Mouse (Mus musculus): ENCODE measurements around the gene Mettl23. TPM values are rescaled to one million over a fixed set of nuclear protein-coding genes. Genes with fewer than 3 reads are reported as not detected.
A peak's percentile ranks its signal among the peaks of the same experiment; 100 is the strongest.

Gene Mettl23
- polyA plus RNA-seq, 1 experiment from 2014 or later: 51.5 TPM

DNA sequence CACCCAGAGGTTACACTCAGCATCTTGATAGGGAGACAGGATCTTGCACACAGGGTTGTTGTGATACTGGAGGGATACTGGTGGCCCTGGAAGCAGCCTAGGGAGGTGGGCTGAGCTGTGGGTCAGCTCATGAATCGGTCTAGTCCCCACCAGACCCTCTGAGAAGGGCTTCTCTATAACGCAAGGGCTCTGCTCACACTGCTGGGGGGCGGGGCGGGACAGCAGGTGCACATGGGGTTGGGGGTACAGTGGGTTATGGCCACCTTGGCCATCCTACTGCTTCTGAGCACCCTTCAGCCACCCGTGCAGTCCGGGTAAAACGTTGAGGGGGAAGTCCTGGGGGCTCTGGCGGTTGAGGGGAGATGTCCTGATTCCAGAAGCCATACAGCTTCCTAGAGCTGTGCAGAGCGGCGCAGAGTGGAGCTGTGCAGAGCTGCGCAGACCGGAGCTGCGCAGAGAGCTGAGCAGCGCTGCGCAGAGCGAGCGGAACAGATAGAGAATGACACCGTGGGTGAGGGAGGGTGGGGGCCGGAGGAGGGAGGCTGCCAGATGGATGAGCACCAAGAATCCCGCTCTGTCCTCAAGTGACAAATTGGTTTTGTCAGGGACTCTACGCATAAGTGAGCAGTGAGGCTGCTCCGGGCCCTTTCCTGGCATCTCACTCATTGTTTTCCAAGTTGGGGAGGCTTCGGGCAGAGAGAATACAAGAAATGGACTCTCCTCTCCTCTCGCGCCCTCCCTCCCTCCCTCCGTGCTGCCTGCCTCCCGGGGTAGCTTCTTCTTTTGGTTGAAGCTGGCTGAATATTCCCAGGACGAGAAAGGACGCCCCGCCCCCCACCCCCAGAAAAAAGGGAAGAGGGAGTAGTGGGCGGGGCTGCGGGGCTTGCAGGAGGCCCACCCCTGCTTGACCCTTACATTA, 31.8 kb upstream of the Mettl23 start:
- 14% methylated on average over 30 of the region's 32 CpGs for WGBS
- peaks cover 4% of the 10 kb centered on the region; the same call in 1 of the 2 replicates for H3K27me3 ChIP-seq
- peaks cover 62% of the 10 kb centered on the region for H3K4me1 ChIP-seq
- H3K4me3 ChIP-seq (replicated peaks): peak overlapping the region; percentile 37
- H3K4me2 ChIP-seq: peak overlapping the region; percentile 74
- H3K27ac ChIP-seq: peak overlapping the region; percentile 85
- peak; percentile 79 for ATAC-seq (replicated peaks; ENCODE audit: low FRiP score)
- H3K9ac ChIP-seq: peak overlapping the region; percentile 33; the same call in 1 of the 2 replicates
- H3K9me3 ChIP-seq (replicated peaks): no peaks in the 10 kb centered on the region
- H3K36me3 ChIP-seq: no peaks in the 10 kb centered on the region

DNA sequence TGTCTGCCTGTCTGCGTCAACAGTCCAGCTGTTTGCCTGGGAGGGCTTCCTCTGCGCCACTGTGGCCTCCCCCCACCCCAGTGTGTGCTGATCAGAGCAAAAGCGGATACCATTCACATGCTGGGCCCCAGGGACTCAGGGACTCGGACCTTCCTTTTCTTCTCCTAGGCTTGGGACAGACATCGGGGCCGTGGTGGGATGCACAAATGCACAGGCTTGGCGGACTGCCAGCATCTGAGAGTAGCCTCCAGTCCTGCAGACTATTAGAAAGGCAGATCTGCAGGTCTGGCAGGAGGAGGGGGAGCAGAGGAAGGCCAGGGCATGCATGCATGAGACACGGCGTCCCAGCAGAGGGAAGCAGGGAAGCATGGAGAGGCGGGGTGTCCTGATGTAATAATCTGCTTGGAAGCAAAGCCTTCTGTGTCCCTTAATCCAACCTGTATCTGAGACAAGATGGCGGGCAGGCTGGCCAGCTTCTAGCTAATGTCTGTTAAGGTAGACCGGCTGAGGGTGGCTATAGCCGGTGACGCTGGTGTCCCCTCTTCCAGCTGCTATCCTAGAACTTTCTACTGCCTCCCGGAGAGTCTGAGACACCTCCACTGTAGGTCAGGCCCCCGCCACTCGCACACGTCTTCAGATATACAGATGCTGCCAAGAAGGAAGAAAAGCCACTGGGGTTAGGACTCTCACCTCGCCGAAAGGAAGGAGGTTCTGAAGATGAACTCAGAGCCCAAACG, 30.1 kb upstream of the Mettl23 start:
- H3K4me2 ChIP-seq: peak overlapping the region; percentile 33
- no peaks in the 10 kb centered on the region for H3K36me3 ChIP-seq
- H3K4me1 ChIP-seq: peaks cover 58% of the 10 kb centered on the region
- ATAC-seq (replicated peaks; ENCODE audit: low FRiP score): peak; percentile 29; the same call in 1 of the 2 replicates
- no peaks in the 10 kb centered on the region for H3K9me3 ChIP-seq (replicated peaks)
- H3K27ac ChIP-seq: peak overlapping the region; percentile 89
- WGBS: 34% methylated on average over 21 of the region's 21 CpGs
- peaks cover 4% of the 10 kb centered on the region; the same call in 1 of the 2 replicates for H3K27me3 ChIP-seq
- no peak overlapping the region; the same call in 1 of the 2 replicates for H3K9ac ChIP-seq
- H3K4me3 ChIP-seq (replicated peaks): no peak overlapping the region

DNA sequence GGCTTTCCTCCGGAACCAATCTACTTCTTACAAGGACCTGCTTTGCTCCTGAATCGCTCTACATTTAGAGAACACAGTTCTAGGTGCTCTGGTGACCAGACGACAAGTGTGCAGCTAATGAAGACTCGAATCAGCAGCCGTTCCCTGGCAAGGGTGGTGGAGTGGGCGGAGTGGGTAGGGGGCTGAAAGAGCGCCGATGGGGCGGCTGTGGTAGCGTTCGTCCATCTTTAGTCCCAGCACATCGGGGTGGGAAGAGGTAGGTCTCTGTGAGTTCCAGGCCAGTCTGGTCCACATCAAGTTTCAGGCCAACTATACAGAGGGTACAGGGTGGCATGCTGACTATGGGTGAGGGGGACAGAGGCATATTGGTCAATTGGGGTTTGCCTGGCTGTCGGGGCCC, 29.5 kb upstream of the Mettl23 start:
- Histone ChIP-seq H3K27me3 (peaks cover 4% of the 10 kb centered on the region; the same call in 1 of the 2 replicates), H3K4me1 (peaks cover 59% of the 10 kb centered on the region), H3K4me2 (no peak overlapping the region), H3K4me3 (replicated peaks) (no peak overlapping the region), H3K36me3 (no peaks in the 10 kb centered on the region), H3K27ac (peak overlapping the region; percentile 89), H3K9me3 (replicated peaks) (no peaks in the 10 kb centered on the region), H3K9ac (no peak overlapping the region)
- ATAC-seq (replicated peaks; ENCODE audit: low FRiP score): no peak
- WGBS: 84% methylated on average over 13 of the region's 13 CpGs

DNA sequence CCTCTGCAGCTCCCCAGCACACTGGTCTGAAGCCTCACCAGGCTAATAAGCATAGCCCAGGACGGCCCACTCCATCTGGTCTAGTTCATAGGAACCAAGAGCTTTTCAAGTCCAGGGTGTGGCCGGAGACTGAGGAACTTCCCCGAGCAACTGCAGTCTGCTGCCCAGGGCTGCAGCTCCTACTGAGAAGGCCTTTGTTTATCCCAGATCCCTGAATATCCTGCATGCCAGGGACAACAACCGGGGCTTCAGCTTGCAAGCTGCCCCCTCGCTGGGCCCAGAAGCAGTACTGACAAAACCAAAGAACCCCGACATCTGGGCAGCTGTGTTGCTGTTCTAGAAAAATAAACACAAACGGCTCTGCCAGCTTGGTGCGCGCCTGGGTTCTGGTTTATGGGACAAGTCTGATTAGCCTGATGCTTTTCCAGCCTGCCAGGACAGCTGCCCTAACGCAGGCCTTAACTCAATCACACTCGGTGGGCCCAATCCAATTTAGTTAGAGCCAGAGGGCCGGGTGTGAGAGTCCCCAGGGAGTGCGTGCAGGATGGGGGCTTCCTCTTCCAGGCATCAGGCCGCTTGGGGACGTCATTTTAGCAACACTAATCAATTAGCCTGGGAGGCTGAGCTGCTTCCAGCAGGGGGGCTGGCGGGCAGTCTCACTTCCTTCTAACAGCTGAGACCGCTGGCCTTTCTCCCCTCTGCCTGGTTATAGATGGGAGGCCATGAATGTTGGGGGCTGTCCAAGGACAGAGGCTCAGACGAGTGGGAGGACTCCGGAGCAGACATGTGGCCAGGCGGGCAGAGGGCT, 28.8 kb upstream of the Mettl23 start:
- Histone ChIP-seq H3K4me3 (replicated peaks) (no peak overlapping the region), H3K4me2 (peak overlapping the region; percentile 24), H3K36me3 (no peaks in the 10 kb centered on the region), H3K4me1 (peaks cover 66% of the 10 kb centered on the region), H3K27ac (peak overlapping the region; percentile 89), H3K9me3 (replicated peaks) (no peaks in the 10 kb centered on the region), H3K27me3 (peaks cover 4% of the 10 kb centered on the region; the same call in 1 of the 2 replicates), H3K9ac (no peak overlapping the region)
- ATAC-seq (replicated peaks; ENCODE audit: low FRiP score): peak; percentile 50
- 16% methylated on average over 20 of the region's 20 CpGs for WGBS

DNA sequence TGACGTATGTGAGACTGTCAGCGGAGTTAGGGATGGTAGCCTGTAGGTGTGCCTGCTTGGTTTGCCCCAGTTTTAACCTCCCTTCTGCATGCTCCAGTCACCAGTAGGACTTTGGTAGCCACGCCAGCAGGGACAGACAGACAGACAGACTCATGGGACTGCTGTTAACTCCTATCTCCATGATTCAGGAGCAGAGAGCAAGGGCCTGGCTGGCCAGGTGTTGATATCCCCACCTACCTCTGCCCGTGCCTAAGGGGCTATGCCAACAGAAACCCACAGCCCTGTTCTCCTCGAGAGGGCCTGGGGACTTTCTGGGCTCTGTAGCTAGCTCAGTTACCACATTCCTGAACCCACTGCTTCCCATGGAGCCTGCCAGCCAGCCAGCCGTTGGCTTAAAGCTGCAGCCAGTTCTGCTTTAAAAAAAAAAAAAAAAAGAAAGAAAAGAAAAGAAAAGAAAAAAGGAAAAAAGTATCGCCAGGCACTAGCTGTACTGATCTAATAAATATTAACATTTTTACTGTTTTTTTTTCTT, 28.1 kb upstream of the Mettl23 start:
- no peak for ATAC-seq (replicated peaks; ENCODE audit: low FRiP score)
- H3K27ac ChIP-seq: peak overlapping the region; percentile 89
- H3K27me3 ChIP-seq: no peaks in the 10 kb centered on the region
- no peak overlapping the region for H3K9ac ChIP-seq
- H3K4me3 ChIP-seq (replicated peaks): no peak overlapping the region
- WGBS: 18% methylated on average over 7 of the region's 7 CpGs
- peaks cover 69% of the 10 kb centered on the region for H3K4me1 ChIP-seq
- no peaks in the 10 kb centered on the region for H3K9me3 ChIP-seq (replicated peaks)
- H3K4me2 ChIP-seq: peak overlapping the region; percentile 24
- H3K36me3 ChIP-seq: no peaks in the 10 kb centered on the region

DNA sequence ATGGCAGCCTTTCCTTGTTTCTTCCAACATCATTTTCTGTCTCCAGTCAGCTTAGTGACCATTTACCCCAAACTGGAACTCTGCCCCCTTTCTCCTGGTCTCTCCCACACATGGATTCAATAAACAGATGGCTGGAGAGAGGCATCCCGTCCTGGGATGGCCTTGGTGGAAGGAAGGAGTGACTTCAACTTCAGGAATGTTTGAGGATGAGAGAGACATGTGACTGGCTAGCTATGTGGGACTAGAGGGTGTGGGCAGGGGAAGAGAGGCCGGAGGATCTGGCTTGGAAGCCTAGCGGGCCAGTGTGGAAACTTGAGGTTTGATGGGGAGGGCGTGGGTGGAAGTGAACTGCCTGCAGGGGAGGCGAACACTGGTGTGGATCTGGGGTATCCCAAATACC, 26.3 kb upstream of the Mettl23 start:
- H3K4me1 ChIP-seq: peaks cover 68% of the 10 kb centered on the region
- no peak overlapping the region for H3K9ac ChIP-seq
- no peak for ATAC-seq (replicated peaks; ENCODE audit: low FRiP score)
- WGBS: 79% methylated on average over 5 of the region's 5 CpGs
- H3K9me3 ChIP-seq (replicated peaks): no peaks in the 10 kb centered on the region
- no peak overlapping the region for H3K27ac ChIP-seq
- no peaks in the 10 kb centered on the region for H3K36me3 ChIP-seq
- no peak overlapping the region for H3K4me3 ChIP-seq (replicated peaks)
- H3K4me2 ChIP-seq: no peak overlapping the region
- H3K27me3 ChIP-seq: no peaks in the 10 kb centered on the region

DNA sequence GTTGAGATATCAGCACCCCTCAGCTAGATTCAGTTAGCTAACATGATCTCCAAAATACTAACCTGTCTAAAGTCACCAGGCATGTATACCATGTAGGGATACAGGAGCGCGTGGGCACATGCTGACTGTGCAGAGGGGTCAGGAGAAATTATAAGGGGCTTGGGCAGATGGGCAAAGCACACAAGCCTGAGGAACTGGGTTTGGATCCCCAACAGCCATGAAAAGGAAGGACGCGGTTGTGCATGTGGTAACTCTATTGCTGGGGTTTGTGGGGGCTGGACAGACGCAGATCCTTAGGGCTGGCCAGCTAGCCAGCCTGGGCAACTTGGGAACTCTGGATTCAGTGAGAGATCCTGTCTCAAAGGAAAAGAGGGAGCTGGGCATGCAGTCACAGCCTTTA, 25.5 kb upstream of the Mettl23 start:
- Histone ChIP-seq H3K4me3 (replicated peaks) (no peak overlapping the region), H3K27ac (no peak overlapping the region), H3K36me3 (no peaks in the 10 kb centered on the region), H3K27me3 (no peaks in the 10 kb centered on the region), H3K9me3 (replicated peaks) (no peaks in the 10 kb centered on the region), H3K9ac (no peak overlapping the region), H3K4me1 (peaks cover 69% of the 10 kb centered on the region), H3K4me2 (no peak overlapping the region)
- ATAC-seq (replicated peaks; ENCODE audit: low FRiP score): no peak
- 98% methylated on average over 5 of the region's 5 CpGs for WGBS

DNA sequence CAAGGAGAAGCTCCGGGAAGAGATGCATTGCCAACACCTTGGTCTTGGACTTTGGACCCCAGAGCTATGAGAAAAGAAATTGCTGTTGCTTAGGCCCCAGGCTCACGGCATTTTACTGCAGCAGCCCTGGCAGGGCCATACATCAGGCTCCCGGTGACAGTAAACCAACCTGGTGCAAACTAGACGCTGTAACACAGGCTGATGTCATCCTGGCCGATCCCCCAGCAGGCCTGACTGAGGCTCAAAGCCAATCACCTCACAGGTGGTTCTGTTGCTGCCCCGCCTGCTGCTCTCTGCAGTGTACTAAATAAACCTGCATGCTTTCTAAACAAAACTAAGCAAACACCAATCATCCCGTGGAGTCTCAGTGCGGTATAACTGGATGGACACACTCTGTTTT, 24.4 kb upstream of the Mettl23 start:
- WGBS: 40% methylated on average over 8 of the region's 8 CpGs
- no peak overlapping the region for H3K9ac ChIP-seq
- no peaks in the 10 kb centered on the region for H3K36me3 ChIP-seq
- peaks cover 57% of the 10 kb centered on the region for H3K4me1 ChIP-seq
- H3K4me2 ChIP-seq: no peak overlapping the region
- H3K9me3 ChIP-seq (replicated peaks): no peaks in the 10 kb centered on the region
- no peak overlapping the region for H3K4me3 ChIP-seq (replicated peaks)
- no peaks in the 10 kb centered on the region for H3K27me3 ChIP-seq
- ATAC-seq (replicated peaks; ENCODE audit: low FRiP score): no peak
- H3K27ac ChIP-seq: no peak overlapping the region

DNA sequence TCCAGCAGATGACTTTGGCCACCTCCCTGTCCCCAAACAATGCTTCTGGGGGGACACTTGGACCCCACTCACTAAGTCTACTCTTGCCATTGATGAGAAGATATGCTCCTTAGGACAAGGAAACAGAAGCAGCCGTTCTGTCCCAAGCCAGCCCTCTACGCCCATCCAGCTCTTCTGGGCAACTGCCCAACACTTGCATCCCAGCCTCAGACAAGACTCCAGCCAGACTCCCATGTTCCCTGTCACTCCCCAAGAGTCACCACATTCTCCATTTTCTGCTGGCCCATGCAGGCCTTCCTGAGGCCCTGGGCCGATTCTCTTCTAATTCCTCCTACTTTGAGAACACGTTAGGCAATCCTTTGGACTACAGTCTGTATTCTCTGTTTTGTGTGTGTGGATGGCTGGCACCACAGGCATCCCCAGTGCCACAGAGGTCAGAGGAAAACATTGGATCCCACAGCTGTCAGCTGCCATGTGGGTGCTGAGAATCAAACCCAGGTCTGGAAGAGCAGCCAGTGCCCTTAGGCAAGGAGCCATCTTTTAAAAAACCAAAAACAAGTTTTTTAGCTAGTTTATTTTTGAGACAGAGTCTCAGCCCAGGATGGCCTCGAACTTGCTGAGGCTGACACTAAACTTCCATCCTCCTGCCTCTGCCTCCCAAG, 23.0 kb upstream of the Mettl23 start:
- H3K9ac ChIP-seq: no peak overlapping the region
- H3K36me3 ChIP-seq: no peaks in the 10 kb centered on the region
- 87% methylated on average over 5 of the region's 5 CpGs for WGBS
- no peak for ATAC-seq (replicated peaks; ENCODE audit: low FRiP score)
- no peaks in the 10 kb centered on the region for H3K27me3 ChIP-seq
- peaks cover 48% of the 10 kb centered on the region for H3K4me1 ChIP-seq
- H3K4me2 ChIP-seq: no peak overlapping the region
- H3K27ac ChIP-seq: no peak overlapping the region
- no peak overlapping the region for H3K4me3 ChIP-seq (replicated peaks)
- no peaks in the 10 kb centered on the region for H3K9me3 ChIP-seq (replicated peaks)

DNA sequence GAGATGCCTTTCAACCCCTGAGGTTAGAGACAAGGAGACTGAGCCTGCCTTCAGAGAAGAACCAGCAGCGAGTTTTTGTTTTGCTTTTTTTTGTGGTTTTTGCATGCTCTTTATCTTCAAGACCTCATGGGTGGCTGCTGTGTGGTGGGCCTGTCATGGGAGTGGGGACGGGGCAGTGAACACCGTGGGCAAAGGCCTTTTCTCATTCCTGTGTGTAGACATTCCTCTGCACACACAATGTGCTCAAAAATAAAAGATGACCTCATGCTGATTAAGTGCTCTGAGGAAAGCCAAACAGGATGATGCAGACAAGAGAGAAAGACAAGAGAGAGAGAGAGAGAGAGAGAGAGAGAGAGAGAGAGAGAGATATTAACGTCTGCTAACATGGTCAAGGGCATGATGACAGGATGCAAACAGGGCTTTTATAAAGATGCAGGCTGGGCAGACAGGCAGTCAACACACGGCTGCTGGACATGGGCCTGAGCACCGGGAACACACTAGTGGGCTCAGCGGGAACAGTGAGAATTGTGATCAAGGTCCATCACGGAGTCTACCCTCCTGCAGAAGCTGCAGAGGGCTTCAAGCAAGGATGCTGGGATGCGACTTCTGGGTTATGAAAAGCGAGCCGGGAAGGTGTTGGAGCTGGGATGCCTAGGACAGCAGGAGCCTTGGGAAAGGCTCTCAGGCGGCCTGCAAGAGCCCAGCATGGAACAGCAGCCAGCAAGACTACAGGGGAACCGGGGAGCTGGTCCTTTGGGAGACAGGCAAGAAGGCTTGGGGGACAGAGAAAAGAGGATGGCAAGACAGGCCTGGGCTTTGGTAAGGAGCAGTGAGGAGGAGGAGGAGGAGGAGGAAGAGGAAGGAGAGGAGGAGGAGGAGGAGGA, 21.8 kb upstream of the Mettl23 start:
- no peak overlapping the region for H3K4me2 ChIP-seq
- peak overlapping the region; percentile 0; the same call in 1 of the 2 replicates for H3K27ac ChIP-seq
- H3K27me3 ChIP-seq: no peaks in the 10 kb centered on the region
- H3K4me3 ChIP-seq (replicated peaks): no peak overlapping the region
- no peaks in the 10 kb centered on the region for H3K9me3 ChIP-seq (replicated peaks)
- H3K36me3 ChIP-seq: no peaks in the 10 kb centered on the region
- no peak for ATAC-seq (replicated peaks; ENCODE audit: low FRiP score)
- 65% methylated on average over 13 of the region's 13 CpGs for WGBS
- H3K9ac ChIP-seq: no peak overlapping the region
- H3K4me1 ChIP-seq: peaks cover 55% of the 10 kb centered on the region
